Mouse (Mus musculus): Measurements from ENCODE around the gene Mllt6.

Mllt6 gene

GRCm38 (mm10) chr11:97666794-97667193 is 3.6 kb downstream of the Mllt6 start:
- DNase-seq (ENCODE audit: low read depth, low spot score) = no peak

GRCm38 (mm10) chr11:97668160-97668559 is 4.9 kb downstream of the Mllt6 start:
- no peak for DNase-seq (ENCODE audit: low read depth, low spot score)

GRCm38 (mm10) chr11:97669268-97669667 is 6.1 kb downstream of the Mllt6 start:
- no peak for DNase-seq (ENCODE audit: low read depth, low spot score)

GRCm38 (mm10) chr11:97669829-97670228 is 6.6 kb downstream of the Mllt6 start:
- peak; percentile 72 for DNase-seq (ENCODE audit: low read depth, low spot score)

- DNase-seq (ENCODE audit: low read depth, low spot score) = no peak
These were observed 7.3 kb downstream of the Mllt6 start for GRCm38 (mm10) chr11:97670234-97671176.

- peak; percentile 96 for DNase-seq (ENCODE audit: low read depth, low spot score)
These were observed 7.9 kb downstream of the Mllt6 start for GRCm38 (mm10) chr11:97671177-97671527.

- peak; percentile 83 for DNase-seq (ENCODE audit: low read depth, low spot score)
These were observed 9.9 kb downstream of the Mllt6 start for GRCm38 (mm10) chr11:97673148-97673547.

- DNase-seq (ENCODE audit: low read depth, low spot score) = no peak
These were observed 13.0 kb downstream of the Mllt6 start for GRCm38 (mm10) chr11:97676050-97676754.

GRCm38 (mm10) chr11:97677381-97677780 is 14.2 kb downstream of the Mllt6 start:
- no peak for DNase-seq (ENCODE audit: low read depth, low spot score)

- DNase-seq (ENCODE audit: low read depth, low spot score) = peak; percentile 88
These were observed 14.6 kb downstream of the Mllt6 start for GRCm38 (mm10) chr11:97677842-97678241.

GRCm38 (mm10) chr11:97678301-97678700 is 15.1 kb downstream of the Mllt6 start:
- no peak for DNase-seq (ENCODE audit: low read depth, low spot score)

- DNase-seq (ENCODE audit: low read depth, low spot score) = no peak
These were observed 17.2 kb downstream of the Mllt6 start for GRCm38 (mm10) chr11:97680430-97680829.

GRCm38 (mm10) chr11:97682504-97683055 is 19.4 kb downstream of the Mllt6 start:
- DNase-seq (ENCODE audit: low read depth, low spot score) = no peak

- DNase-seq (ENCODE audit: low read depth, low spot score) = no peak
These were observed 21.0 kb downstream of the Mllt6 start for GRCm38 (mm10) chr11:97684063-97684680.

GRCm38 (mm10) chr11:97684766-97685165 is 21.6 kb downstream of the Mllt6 start:
- no peak for DNase-seq (ENCODE audit: low read depth, low spot score)

- DNase-seq (ENCODE audit: low read depth, low spot score) = peak; percentile 86
These were observed 22.6 kb downstream of the Mllt6 start, which contains the start of gene Cisd3 for GRCm38 (mm10) chr11:97685613-97686321. Gene Cisd3, plus strand, starts transcription at chr11:97685826.

- DNase-seq (ENCODE audit: low read depth, low spot score) = no peak
These were observed 23.2 kb downstream of the Mllt6 start for GRCm38 (mm10) chr11:97686322-97686908.

- DNase-seq (ENCODE audit: low read depth, low spot score) = no peak
These were observed 23.8 kb downstream of the Mllt6 start for GRCm38 (mm10) chr11:97687061-97687460.

GRCm38 (mm10) chr11:97689861-97690260 is 26.6 kb downstream of the Mllt6 start:
- DNase-seq (ENCODE audit: low read depth, low spot score) = peak; percentile 62

GRCm38 (mm10) chr11:97694435-97694834 is 31.2 kb downstream of the Mllt6 start:
- no peak for DNase-seq (ENCODE audit: low read depth, low spot score)
